Mouse (Mus musculus) olfactory bulb, adult 2 months (tissue): Measurements from ENCODE around the gene Sfxn5.

Experiments
- CTCF ChIP-seq: fragments of 200-500 bp; IDR thresholded peaks from 2 replicates; pipeline ENCODE4 v1.5.1; 2012; ENCODE audit warnings: low read depth, mild to moderate bottlenecking, low read length, moderate library complexity; ENCODE audit not compliant: insufficient read depth
- POLR2A ChIP-seq: fragments of 200-500 bp; IDR thresholded peaks from 2 replicates; pipeline ENCODE4 v1.6.1; 2012; ENCODE audit warnings: mild to moderate bottlenecking, low read depth, low read length, moderate library complexity; ENCODE audit not compliant: insufficient read depth

GRCm38 (mm10) chr6:85381648-85382020 lies 48.4 kb upstream of the Sfxn5 start:
- TF ChIP-seq CTCF (no peak), POLR2A (no peak)
